Mouse (Mus musculus) kidney, postnatal 4 days (tissue): ENCODE data around the gene Atp6v0e2.

Experiments
- DNase-seq, 2 experiments: peaks; one replicate each; pipeline ENCODE4 v3.0.0; 2021; ENCODE audit warnings: mixed read lengths in 2 of 2

Gene Atp6v0e2

DNA sequence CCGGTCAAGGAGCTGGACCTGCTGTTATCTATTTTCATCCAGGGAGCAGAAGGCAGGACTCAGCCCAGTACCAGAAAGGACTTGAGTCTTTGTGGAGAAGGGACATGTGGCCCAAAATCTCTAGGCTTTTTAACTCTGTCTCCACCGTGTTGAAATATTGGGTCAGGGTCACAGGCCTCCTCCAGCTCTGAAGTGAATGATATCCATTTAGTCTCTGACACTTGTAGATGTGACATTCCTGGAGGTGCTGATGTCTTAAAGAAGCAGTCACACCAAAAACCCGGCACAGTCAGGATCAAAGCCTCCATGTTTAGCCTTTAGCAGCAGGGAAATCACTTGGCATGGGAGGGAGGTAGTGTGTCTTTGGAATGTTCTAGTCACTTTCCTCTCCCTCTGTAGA, 3.3 kb downstream of the Atp6v0e2 start:
- DNase-seq, result no peak

DNA sequence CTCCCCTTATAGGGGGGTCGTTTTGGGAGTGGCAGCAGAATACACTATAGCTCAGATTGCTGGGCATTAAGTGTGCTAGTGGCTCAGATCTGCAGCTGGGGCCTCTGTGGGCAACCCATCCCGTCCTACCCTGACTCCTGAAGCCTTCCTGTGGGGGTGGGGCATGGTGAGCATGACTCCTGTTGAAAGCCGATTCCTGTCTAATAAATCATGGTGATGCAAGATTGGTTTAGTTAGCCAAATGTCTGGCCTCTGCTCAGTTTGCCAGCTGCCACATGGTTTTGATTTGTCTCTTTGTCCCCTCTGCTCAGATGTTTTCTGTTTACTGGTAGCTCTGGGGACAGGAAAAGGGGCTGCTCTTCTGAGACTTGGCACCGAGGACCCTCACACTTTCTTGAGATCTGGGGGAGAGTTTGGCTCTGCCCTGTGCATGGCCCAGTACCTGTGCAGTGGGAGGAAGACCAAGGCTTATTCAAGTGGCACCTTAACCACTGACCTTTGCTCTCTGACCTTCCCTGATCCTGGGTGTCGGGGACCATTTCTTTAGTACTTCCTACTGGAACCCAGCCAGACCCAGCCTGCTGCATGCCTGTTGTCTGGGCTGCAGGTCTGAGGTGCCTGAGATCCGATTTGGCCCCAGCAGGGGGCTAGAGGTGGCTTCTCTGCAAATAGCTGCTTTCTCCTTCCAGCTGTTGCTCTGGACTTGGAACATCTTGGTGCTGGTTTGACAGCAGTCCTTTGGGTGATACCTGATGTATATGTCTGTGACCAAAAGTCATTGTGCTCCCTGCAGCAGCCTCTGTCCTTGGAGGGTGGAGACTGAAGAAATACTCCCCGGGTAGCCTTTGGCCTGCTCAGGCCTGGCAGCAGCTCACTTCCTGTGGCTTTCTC, 4.4 kb downstream of the Atp6v0e2 start:
- peak; percentile 44 to 61 for DNase-seq

DNA sequence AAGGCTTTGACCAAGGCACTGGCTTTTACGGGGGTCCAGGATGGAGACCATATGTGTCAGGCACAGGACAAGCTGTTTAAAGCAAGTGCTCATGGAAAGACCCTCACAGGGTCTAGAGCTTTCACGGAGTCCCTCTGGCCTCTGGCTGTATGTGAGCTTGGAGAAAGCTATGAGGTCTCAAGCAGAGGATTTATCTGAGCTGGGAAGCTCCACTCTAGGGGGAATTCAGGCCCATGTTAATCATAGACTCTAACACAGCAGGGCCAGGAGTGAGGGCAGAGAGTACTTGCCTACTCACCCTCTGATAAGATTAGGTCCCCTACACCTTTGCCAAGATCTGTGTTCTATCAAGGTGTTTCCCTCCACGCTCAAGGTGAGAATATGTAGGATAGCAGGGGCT, 5.2 kb downstream of the Atp6v0e2 start:
- no peak for DNase-seq

DNA sequence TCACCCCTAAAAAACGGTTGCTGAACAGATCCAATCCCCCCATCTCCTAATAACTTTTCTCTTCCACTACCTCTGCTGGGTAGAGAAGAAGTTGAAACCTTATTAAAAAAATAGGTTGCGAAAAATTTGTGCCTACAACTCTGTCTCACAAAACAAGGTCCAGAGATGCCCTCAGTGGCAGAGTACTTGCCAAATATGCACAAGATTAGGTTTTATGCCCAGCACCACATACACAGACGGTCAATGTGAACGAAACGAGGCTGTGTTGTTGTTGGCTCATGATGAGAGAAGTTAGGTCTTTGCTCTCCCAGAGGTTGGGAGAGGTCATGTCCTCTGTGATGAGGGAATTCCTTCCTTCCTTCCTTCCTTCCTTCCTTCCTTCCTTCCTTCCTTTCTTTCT, 7.8 kb downstream of the Atp6v0e2 start:
- peak in 1 of 2 experiments; percentile 0 for DNase-seq

DNA sequence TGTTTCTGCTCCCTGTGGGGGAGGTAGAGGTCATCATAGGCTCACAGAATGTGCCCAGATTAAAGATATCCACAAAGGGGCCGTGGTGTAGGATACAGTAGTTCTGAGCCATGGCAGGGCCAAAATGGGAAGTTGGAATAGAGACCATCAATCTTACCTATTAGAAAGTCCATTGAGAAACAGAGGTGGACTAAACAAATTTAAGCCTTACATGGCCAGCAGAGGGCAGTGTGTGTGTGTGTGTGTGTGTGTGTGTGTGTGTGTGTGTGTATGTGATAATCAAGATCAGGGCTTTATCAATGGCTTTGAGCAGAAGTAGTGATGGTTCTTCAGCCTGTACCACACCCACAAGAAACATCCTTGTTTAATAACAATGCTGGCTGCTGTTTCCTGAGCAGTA, 8.9 kb downstream of the Atp6v0e2 start:
- peak; percentile 65 to 69 for DNase-seq

DNA sequence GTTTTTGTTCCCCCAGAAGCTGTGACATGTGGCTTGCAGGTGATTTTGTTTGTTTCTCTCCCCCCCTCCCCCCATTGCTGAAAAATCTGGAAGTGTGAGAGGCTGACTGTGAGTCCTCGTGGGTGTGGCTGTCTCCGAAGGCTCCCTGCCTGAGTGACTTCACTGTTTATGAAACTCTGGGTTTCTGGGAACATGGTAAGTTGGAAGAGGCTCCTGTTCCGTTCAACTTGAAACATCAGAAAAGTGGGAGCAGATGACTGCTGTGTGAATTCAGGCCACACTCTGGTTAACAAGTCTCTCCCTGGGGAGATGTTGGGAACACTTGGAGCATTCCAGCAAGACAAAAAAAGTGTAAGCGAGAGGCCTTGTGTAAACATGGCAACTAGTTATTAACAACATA, 9.4 kb downstream of the Atp6v0e2 start:
- peak in 1 of 2 experiments; percentile 1 for DNase-seq

DNA sequence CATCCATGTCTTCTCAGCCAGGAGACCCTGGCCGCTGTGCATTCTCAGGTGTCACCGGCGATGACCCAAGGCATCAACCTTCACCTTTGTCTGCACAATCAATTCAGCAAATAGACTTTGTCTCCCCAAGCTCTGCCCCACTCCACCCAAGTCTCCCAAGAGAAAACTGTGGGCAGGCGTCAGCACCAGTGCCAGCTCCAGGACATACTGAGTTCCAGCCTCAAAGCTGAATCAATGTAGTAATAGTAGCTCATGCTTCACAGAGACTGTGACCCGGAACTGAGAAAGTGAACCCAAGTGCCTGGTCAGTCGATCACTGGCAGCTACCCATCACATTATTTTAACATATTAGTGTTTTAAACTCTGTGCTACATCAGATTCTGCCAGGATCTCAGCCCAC, 10.9 kb downstream of the Atp6v0e2 start:
- peak in 1 of 2 experiments; percentile 1 for DNase-seq

DNA sequence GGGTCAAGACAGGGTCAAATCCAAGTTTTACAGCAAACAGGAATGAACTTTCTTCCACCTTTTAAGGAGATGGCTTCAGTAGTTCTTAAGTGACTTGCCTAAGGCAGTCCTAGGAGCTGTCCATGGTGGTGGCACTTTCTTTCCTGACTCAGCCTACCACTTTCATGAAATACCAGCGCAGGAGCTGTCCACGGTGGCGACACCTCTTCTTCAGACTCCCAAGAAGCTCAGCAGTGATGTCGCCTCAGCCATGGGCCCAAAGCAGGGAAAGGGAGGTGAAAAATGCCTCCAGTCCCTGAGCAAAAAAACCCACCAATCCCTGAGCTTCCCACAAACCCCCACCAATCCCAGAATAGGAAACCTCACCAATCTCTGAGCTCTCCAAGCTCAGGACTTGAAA, 15.5 kb downstream of the Atp6v0e2 start:
- peak; percentile 48 to 64 for DNase-seq

DNA sequence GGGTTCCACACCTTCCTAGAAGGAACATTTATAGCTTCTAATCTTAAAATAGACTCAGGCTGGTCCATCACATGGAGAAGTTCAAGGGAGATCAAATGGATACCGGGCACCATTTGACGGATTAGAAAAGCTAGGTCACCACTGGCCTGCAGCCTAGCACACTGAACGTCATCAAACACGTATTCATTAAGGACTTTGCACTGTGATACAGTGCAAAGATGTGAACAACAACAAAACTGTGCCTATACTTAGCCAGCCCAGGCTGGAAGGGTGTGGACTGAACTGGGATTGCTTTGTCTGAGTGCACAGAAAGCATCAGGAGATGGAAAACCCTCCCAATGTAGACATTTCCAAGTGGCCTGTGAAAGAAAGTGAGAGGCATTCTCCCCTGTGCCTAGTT, 16.4 kb downstream of the Atp6v0e2 start:
- DNase-seq, result no peak

DNA sequence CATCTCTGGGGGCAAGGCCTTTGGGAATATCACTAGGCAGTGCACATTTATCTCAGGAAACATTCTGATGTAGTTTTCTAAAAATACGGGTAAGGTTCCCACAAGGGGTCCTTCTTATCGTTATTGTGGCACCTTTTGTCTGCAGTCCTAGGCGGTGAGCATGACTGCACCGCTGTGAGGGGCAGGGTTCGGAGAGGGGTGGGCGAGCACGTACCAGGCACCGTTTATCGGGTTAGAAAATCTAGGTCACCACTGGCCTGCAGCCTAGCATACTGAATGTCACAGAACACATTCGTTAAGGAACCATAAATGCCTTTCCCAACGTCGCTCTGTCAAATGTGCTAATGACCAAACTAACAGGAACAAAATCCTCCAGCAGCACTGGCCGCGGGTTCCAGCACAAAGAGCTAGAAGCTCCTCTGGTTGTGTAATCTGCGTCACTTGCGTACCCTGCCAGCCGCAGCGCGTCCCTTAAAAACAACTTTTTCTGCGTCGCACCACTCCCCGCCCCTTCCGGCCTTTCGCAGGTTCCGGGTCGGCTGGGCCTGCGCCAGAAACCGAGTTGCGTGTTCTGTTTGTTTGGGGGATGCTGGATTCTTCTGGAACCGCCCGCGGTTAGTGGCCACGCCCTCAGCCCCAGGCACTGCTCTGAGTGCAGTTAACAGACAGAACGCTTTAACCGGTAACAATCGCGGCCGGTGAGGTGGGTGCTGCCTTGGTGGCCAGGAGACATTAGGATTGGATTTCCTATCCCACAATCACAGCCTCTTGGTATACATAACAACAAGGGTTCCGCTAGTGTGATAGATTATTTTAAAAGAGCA, 17.1 kb downstream of the Atp6v0e2 start, which contains the start of gene Lrrc61:
TSS of gene Lrrc61 (plus strand) at position 517 of the 824 bp plus-strand sequence.
- DNase-seq, result peak; percentile 99

DNA sequence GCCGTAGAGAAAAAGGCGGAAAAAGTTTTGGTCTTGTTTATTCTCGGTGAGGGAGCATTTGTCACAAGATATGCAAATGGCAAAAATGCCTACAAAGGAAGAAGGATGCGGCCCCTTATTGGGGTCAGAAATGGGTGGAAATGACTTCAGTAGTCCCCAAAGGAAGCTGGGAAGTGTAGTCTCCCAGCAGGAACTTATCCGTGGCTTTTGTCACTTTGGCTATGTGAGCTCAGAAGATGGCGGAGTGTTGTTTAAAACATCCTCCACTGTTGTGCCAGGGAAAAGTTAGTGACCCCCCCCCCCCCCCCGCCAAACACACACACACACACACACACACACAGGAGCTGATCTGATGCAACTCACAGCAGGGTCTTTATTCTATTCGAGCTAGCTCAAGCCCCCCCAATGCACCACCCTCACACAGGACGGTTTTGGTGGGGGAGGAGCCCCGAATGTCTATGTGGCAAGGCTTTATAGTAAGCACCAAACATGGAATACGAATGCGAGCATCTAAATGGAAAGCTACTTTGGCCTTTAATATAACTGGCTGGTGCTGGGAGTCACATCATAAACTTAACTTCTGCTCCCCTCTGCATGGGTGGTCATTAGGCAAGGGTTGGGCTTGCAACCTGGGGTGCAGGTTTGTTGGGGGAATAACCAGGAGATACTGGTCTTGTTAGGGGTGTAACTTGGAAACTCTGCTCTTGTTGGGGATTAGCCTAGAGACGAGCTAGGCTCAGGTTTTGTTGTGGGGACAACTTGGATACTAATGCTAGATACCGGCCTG, 17.9 kb downstream of the Atp6v0e2 start:
- DNase-seq, result peak; percentile 47 to 70

DNA sequence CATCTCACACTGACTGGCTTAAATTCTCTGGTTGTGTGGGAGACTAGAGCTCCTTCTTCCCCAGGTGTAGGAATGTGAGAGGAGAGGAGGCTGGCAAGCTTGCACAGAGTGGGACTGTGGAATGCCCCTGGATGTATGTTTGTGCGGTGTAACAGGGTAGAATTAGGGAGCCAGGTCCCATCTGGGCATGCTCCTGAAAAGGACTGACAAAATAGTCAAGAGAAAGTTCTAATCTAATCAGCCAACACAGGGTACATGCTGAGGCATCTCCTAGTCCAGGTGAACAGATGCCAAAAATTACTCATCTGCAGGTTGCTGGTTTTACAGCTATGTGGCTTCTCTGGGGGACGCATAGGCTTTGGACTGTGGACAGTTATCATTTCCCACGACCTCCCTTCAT, 18.5 kb downstream of the Atp6v0e2 start:
- DNase-seq, result peak in 1 of 2 experiments; percentile 3

DNA sequence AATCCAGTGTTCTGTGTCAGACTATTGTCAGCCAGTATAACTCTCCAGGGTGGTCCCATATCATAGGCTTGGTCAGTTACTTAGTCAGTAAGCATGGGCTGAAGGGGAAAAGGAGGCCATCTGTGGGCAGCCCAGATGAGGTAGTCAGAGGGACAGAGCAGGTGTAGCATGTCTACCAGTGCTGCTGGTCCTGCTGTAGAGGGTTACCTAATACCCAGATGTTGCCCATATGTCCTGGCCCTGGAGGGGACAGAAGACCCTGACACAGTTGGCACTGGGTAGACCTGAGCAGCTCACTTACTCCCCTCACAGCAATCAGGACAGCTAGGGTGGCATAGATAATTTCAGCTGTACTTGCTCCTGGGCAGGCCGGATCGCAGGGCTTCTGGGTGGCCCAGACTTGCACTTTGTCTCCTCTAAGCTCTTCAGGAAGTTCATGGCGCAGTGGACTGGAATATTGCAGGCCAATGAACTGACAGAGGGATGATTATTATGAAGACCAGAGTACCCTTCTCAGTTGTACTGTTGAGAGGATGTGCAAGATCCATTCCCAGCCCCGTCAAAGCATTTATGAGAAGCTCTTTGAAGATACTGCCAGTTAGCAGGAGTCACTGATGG, 28.4 kb downstream of the Atp6v0e2 start:
- DNase-seq, result no peak

DNA sequence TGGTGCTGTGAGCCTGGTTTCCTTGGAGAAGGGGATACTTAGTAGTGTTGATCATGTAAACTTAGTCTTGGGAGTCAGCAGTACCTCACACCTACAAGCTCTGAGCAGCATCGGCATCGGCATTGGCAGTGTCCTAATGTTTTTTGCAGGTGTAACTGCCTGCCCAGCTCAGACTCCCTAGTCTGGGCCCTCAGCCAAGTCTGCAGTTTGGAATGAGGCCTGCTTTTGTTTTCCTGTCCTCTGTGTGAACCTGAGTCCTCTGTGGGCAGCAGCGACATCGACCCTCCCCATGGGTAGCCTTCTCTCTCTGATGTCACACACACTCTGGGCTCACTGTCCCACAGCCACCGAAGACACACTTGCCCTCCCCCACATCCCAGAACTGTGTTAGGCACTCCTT, 28.9 kb downstream of the Atp6v0e2 start:
- peak; percentile 78 to 85 for DNase-seq

DNA sequence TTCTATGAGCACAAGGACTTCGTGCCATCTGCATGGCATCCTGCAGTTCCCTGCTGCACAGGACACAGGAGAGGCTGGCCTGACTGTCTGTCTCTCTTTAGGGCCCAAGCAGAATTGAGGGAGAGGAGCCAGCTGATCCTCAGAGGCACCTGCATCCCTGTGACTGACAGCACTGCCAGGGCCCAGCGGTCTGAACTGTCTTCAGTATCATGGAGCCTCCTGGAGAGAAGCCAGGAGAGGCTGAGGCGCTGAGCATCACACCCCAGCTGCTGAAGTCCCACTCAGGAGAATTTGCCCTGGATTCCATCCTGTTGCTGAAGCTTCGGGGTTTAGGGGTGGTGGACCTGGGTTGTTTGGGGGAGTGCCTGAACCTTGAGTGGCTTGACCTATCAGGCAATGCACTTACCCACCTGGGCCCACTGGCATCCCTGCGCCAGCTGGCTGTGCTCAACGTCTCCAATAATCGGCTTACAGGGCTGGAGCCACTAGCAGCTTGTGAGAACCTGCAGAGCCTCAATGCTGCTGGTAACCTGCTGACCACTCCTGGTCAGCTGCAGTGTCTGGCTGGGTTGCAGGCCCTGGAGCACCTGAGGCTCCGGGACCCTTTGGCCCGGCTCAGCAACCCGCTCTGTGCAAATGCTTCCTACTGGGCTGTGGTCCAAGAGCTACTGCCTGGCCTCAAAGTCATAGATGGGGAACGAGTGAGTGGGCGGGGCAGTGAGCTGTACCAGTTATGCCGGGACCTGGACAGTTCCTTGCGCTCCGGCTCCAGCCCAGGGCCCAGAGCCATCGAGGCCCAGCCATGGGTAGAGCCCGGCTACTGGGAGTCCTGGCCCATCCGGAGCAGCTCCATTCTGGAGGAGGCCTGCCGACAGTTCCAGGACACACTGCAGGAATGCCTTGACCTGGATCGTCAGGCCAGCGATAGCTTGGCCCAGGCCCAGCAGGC, 30.9 kb downstream of the Atp6v0e2 start:
- DNase-seq, result peak; percentile 63 to 77

DNA sequence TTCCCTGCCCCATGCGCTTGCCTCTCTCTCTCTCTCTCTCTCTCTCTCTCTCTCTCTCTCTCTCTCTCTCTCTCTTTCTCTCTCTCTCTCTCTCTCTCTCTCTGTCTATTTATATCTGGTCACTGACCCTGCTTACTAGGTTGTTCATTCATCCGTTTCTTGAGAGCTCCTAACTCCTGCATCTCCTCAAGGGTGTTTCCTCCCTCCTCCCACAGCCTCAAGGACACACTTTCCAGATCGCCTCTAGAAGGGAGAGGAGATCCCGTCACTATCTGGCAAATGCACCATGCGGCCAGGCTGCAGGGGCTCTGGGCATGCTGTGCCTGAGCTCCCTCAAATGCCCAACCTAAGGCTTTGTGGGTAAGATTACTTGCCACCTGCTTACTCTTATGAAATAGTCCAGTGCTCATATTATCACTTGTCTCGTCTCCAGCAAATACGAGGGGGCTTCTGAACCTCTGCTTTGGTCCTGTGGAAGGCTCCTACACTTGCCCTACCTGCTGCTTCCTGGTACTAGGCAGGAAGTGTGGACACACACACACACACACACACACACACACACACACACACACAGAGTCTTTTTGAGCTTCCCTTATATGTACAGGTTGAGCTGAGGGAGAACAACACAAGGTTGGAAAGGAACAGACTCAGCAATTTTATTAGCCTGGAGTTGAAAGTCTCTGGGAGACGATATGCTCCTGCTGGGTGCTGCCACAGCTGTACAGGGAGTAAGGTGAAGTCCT, 31.8 kb downstream of the Atp6v0e2 start:
- peak; percentile 21 to 29 for DNase-seq

DNA sequence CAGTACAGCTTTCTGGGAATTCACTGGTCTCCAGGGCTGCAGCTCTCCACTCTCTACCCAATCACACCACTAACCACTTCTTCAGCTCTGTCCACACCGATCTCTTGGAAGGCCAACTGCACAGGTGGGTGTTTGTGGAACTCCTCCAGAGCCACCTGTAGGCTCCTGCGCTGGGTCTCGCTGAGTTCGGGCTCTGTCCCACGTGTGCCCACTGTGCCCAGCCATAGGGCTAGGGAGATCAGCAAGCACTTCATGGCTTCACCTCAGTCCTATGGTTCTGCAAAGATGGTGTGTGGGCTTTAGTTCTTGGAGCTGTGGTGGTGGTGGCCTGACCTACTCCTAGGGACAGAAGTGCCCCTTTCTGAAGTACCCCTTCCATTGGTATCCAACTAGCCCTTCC, 34.6 kb downstream of the Atp6v0e2 start:
- DNase-seq, result no peak

DNA sequence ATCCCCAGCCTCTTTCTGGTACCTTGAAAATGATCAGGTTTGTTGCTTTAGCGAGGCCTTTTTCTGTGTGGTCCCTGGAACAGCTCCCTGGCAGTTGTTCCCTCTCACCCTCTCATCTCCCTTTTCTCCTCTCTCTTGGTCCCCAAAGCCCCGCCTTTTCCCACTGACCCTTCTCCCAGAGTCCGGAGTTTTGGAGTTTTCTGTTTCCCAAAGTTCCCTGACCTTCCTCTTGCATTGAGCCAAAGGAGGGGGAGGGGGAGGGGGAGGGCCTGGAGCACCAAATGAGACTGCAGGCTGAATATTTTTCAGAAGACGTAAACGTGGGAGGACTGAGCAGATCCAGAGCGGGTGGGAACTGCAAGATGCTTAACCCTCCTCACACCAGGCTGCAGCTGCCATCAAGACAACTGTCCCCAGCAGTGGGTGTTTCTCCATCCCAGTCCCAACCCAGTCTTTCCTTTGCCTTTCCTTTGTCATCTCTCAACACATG, 35.2 kb downstream of the Atp6v0e2 start, which contains the start of gene Rarres2:
TSS of gene Rarres2 (minus strand) at position 218 of the 490 bp plus-strand sequence.
- DNase-seq, result peak; percentile 67 to 79

DNA sequence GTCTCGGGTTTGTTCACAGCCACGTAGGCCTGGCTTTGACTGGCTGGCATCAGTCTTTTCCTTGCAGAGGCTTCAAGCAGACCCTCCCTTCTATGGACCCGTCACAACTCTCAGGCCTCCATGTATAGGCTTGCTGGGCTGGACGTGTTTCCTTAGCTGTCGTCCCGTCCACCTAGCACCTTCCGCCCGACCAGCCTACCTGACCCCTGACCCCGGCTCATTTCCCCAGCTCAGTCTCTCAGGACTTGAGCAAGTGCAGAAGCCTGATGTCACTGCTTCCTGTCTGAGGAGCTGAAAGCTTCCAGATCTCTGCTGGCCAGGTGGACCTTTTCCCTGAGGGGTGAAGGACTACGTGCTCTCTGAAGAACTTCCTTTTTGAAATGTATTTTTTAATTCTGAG, 35.9 kb downstream of the Atp6v0e2 start:
- peak; percentile 59 to 70 for DNase-seq

DNA sequence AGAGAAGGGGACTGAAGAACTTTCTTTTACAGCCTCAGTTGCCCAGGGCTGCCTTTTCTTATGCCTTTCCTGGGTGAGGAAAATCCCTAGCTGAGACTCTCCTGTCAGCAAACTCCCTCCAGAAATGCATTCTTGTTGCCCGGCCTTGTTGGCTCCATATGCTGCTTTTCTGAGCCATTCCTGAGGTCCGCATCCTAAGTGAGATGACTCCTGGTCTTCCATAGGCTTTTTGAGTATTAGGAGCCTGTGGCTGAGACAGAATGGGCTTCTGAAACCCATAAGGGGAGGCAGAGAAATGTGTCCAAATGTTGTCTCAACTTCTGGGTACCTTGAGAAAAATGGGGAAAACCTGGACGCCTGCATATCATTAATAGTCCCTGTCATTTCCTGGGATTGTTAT, 36.6 kb downstream of the Atp6v0e2 start:
- DNase-seq, result no peak
